Mouse (Mus musculus): ENCODE data around the gene Ecsit.
A peak's percentile ranks its signal among the peaks of the same experiment; 100 is the strongest.

Gene Ecsit

DNA sequence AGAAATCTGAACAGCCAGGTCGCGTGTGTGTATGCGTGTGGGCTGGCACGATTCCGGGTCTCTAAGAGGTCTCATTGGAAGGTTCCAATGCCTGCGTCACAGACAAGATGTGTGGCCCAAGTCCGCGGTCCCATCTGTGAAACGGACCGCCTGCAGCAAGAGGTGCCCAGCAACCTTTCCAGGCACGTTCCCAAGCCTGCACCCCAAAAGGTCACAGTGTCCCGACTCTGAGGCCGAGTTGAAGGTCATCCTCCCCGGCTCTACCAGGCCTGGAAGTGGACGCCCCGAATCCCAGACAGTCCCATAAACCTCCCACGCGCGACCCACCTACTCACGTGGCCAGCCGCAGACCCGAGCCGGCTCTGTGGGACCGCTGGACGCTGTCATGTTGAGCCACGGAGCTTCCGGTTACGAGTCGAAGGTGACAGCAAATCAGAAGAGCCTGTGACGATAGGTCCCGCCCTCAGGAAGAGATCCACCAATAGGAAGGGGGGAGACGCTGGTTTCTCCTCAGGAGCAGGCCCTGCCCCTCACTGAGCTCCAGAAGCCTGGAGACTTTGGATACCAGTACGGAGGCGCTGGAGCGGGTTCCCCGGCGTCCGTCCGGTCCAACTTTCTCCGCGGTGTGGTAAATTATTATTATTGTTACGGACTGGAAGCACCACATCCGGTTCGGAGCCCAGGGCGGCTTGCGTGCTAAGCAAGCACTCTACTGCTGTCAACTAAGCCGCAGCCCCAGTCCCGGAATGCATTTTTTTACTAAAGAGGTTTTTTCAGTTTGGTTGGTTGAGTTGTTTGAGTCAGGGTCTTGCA is at the start of gene Ecsit:
Gene Ecsit, minus strand, starts transcription at position 417 of the 813 bp plus-strand sequence.
- DNase-seq (ENCODE audit: inconsistent age in 2 of 2, low spot score in 1 of 2) = peak; percentile 95 to 98

DNA sequence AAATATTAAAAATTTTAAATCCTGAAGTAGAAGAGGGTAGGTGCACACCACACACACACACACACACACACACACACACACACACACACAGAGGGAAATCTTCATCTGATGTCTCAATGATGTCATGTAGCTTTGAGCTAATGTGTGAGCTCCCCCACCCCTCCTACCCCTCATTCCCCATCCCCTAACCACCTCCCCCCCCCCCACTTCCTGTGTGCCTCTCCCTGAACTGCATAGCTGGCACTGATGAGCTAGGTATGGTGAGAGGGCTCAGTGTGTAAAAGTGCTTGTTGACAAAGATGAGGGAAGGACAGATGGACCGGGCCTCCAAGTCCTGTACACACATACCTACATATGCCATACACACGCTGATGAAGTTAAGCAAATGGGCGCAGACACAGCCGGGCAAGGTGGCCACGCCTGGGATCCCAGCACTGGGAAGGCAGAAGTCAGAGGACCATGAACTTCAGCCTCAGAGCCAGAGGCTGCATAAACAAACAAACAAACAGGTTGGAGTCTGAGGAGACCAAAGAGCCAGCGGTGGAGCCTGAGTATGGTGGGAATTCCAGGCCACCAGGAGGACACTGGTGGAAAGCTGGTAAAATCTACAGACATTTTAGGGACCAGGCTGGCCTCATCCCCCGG is 49.1 kb upstream of the Ecsit start:
- no peak for DNase-seq (ENCODE audit: inconsistent age in 2 of 2, low spot score in 1 of 2)

DNA sequence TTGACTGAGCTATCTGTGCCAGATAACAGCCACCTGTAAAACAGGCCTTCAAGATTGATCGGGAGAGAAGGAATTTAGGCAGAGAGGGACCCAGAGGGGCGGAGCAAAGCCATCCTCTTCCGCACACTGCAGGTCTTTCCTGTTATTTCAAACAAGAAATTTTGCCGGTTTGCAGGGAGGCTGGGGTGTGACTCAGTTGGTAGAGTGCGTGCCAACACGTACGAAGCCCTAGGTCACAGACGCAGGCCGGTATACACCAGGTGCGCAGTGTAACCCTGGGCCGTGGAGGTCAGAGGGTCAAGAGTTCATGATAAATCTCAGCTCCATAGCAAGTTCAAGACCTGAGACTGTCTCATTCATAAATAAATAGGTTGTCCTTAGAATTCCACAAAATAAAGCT is 47.0 kb upstream of the Ecsit start:
- DNase-seq (ENCODE audit: inconsistent age in 2 of 2, low spot score in 1 of 2) = no peak

GRCm38 (mm10) chr9:22131226-22131981 is 46.2 kb upstream of the Ecsit start:
- DNase-seq (ENCODE audit: inconsistent age in 2 of 2, low spot score in 1 of 2) = peak in 1 of 2 experiments; percentile 64

DNA sequence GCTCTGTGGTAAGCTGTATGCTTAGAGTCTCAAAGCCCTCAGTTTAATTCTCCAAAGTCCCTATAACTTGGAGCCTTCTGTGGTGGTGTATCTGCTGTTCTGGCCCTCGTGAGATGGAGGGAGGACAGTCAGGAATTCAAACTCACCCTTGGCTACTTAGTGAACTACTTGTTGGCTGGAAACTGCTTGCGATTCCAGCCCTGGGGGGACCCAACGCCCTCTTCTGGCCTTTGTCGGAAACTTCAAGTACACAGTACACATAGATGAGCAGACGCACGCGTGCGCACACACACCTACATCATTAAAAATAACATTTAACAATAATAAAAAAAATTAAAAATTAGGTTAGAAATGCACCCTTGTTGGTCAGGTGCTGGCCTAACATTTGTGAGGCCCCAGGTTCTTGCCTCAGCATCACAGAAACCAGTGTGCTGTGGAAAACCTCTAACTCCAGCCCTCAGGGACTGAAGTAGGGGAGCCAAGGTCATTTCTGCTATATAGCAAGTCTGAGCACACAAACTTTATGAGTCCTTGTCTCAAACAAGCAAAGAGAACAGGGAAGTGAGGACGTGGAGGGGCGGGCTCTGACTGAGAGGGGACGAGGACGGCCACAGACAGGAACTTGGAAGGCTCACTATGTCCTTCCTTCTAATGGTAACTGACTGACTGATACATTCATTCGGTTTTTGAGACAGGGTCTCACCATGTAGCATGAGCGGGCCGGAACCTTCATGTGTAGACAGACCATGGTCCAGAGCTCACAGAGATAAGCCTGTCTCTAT is 40.2 kb upstream of the Ecsit start:
- DNase-seq (ENCODE audit: inconsistent age in 2 of 2, low spot score in 1 of 2) = no peak

- no peak for DNase-seq (ENCODE audit: inconsistent age in 2 of 2, low spot score in 1 of 2)
These were observed 38.9 kb upstream of the Ecsit start for GRCm38 (mm10) chr9:22124169-22124568.

DNA sequence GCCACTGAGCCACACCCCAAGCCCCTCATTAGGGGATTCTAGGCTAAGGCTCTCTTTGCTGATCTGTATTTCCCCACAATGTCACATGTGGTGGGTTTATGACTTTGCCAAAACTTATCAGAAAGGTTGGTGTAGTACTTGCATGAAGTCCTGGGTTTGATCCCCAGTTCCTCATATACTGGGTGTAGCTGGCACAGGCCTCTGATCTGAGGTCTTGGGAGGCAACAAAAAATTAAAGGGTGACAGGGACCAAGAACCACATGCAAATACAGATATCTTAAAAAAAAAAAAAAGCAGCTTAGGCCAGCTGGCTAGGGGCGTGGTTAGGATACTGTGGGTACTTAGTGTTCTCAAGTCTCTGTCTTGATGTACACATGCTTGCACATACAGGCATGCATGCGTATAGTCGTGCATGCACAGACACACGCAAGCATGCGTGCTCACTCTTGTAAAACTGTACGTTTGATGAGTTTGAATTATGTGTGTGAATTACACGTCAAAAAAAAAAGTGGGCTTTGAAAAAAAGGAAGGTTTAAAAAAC is 37.9 kb upstream of the Ecsit start:
- DNase-seq (ENCODE audit: inconsistent age in 2 of 2, low spot score in 1 of 2) = no peak

DNA sequence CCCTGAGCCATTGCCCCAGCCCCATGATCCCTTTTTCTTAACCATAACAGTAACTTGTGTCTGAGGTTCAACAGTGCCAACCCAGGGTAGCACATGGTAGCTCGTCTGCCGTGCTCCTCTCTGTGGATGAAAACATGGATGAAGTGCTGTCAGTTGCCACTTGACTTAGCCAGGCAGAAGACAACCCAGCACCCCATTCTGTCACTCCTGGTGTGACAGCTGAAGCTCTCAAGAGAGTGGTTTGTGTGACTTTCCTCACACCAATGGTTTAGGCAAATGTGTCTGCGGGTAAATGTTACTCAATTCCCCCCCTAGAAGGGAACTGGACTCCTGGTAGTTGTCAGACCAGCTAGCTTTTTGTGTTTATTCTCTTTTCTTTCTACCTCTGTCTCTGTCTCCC is 36.8 kb upstream of the Ecsit start:
- DNase-seq (ENCODE audit: inconsistent age in 2 of 2, low spot score in 1 of 2) = no peak

- DNase-seq (ENCODE audit: inconsistent age in 2 of 2, low spot score in 1 of 2) = no peak
These were observed 36.3 kb upstream of the Ecsit start for GRCm38 (mm10) chr9:22121545-22121944.

DNA sequence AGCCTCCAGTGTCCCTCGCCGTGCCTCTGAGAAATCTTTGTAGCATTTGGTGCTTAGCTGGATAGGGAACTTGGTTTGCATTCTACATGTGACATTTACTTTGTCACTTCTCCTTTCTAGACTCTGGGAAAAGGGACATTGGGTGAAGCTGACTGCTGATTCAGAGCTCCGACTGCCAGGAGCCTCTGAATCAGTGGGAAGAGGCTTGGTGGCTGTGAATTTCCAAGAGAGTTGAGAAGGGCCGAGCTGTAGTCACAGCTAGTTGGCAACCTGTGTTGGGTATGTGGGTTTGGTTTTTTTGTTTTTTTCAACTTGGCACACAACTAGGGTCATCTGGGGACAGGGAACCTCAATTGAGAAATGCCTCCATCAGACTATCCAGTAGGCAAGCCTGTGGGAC is 34.3 kb upstream of the Ecsit start:
- DNase-seq (ENCODE audit: inconsistent age in 2 of 2, low spot score in 1 of 2) = peak in 1 of 2 experiments; percentile 66

DNA sequence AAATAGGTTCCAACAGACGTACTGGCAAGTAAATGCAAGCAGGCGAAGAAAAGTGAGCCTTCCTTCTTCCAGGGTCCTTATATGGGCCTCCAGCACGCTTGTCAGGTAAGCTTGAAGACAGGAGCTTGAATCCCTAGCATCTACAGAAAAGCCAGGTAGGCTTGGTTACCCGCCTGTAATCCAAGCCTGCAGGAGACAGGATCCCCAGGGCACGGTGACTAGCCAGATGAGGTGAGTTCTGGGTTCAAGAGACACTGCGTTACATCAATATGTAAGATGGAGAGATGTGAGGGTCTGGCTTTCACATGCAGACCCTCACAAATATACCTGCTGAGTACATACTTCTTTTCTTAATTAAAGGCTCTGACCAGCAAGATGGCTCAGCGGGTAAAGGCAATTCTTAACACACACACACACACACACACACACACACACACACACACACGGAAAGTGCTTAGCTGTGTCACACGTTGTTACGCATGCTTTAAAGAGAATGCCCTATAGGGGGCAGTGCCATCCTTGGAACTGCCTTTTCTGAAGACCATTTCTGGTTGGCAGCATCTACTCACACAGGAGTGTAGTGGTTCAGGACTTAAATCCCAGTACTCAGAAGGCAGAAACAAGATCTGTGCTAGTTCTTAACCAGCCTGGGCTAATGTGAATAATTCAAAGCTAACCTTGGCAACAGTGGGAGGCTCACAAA is 32.7 kb upstream of the Ecsit start:
- DNase-seq (ENCODE audit: inconsistent age in 2 of 2, low spot score in 1 of 2) = peak; percentile 53 to 82

- DNase-seq (ENCODE audit: inconsistent age in 2 of 2, low spot score in 1 of 2) = peak; percentile 95 to 98
These were observed 31.6 kb upstream of the Ecsit start, which contains the start of gene Elof1 for GRCm38 (mm10) chr9:22116740-22117426. Gene Elof1, minus strand, starts transcription at chr9:22117172.

- DNase-seq (ENCODE audit: inconsistent age in 2 of 2, low spot score in 1 of 2) = no peak
These were observed 30.8 kb upstream of the Ecsit start for GRCm38 (mm10) chr9:22116086-22116485.

DNA sequence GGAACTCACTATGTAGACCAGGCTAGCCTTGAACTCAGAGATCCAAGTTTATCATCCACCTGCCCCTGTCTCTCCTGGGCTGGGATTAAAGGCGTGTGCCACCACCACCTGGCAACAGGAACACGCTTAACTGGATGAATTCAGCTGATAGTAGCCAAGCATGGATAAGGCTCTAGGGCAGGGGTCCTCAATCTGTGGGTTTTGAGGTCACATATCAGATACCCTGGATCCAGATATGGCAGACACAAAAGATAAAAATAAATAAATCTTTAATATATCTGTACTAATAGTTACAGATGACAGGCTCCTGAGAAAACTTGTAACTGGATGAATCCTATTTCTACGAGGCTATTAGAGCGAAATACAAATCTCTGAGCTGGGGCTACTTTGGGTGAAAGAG is 30.4 kb upstream of the Ecsit start:
- DNase-seq (ENCODE audit: inconsistent age in 2 of 2, low spot score in 1 of 2) = no peak

- DNase-seq (ENCODE audit: inconsistent age in 2 of 2, low spot score in 1 of 2) = no peak
These were observed 23.0 kb upstream of the Ecsit start for GRCm38 (mm10) chr9:22108194-22108593.

- no peak for DNase-seq (ENCODE audit: inconsistent age in 2 of 2, low spot score in 1 of 2)
These were observed 14.7 kb upstream of the Ecsit start for GRCm38 (mm10) chr9:22099922-22100321.

GRCm38 (mm10) chr9:22098993-22099696 is 13.9 kb upstream of the Ecsit start, which contains the start of gene Cnn1:
Gene Cnn1, plus strand, starts transcription at chr9:22099216.
- DNase-seq (ENCODE audit: inconsistent age in 2 of 2, low spot score in 1 of 2) = peak in 1 of 2 experiments; percentile 43

DNA sequence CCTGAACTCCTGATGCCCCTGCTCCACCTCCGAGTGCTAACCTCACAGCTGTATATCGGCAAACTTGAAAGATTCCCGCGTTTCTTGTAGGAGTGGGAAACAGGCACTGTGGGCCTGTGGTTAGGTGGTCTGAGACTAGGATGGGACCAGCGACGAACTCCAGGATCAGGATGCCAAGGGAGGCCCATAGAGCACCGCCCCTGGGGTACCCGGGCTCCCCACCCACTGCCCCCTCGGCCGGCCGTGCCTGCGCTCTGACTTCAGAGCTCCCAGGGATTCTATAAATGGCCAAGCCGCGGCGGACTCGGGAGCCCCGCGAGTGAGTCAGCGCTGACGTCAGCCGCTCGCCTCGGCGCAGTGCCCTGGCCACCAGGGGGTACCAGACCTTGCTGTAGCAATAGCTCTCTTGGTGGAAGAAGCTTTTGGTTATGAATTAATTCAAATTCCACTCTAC is 10.6 kb upstream of the Ecsit start:
- peak; percentile 89 to 96 for DNase-seq (ENCODE audit: inconsistent age in 2 of 2, low spot score in 1 of 2)

GRCm38 (mm10) chr9:22092746-22093145 is 7.5 kb upstream of the Ecsit start:
- DNase-seq (ENCODE audit: inconsistent age in 2 of 2, low spot score in 1 of 2) = no peak

Data from adrenal gland, adult (tissue).